Mouse (Mus musculus) kidney, adult 2 months (tissue): ENCODE measurements around the gene 5430427O19Rik.

Source experiments
- CTCF ChIP-seq: fragments of 200-500 bp; conservative IDR thresholded peaks from 2 replicates; pipeline ENCODE4 v1.5.1; 2011; ENCODE audit warnings: low read depth, mild to moderate bottlenecking, control low read depth, low read length, moderate library complexity, mixed read lengths; ENCODE audit not compliant: insufficient read depth, insufficient read length
- POLR2A ChIP-seq: fragments of 200-500 bp; IDR thresholded peaks from one replicate; pipeline ENCODE4 v1.6.1; 2011; ENCODE audit warnings: low read depth, low read length, control low read depth

- TF ChIP-seq CTCF (no peak), POLR2A (no peak)
Observed at GRCm38 (mm10) chrX:85932991-85933390, 62.8 kb downstream of the 5430427O19Rik start.
